Mouse (Mus musculus) hematopoietic stem cell, adult 5-6 weeks (primary cell): ENCODE results near the gene Rap1gap2. TPM values are rescaled to one million over a fixed set of nuclear protein-coding genes. Genes with fewer than 3 reads are reported as not detected.

Source experiments
- ATAC-seq, 2 experiments: fragments of 125-278 bp in 1 of 2; replicated peaks in 1 of 2; 2 replicates each; pipeline ENCODE4 v1.8.0; 2016 to 2017; ENCODE audit warnings: inconsistent platforms in 2 of 2, mild to moderate bottlenecking in 2 of 2, moderate number of reproducible peaks in 2 of 2, low read depth in 1 of 2, moderate TSS enrichment in 1 of 2; ENCODE audit not compliant: low FRiP score in 2 of 2, poor library complexity in 2 of 2, severe bottlenecking in 2 of 2, insufficient read depth in 1 of 2, low TSS enrichment in 1 of 2
- total RNA-seq: library from RNA; stranded (forward); fragments of 172-1452, 232-1000 nt; gene quantifications from 2 replicates; pipeline ENCODE4 v1.2.3, GENCODE M21; 2017

The Rap1gap2 gene
- 2.1 and 3.5 TPM in 2 replicates for total RNA-seq

DNA sequence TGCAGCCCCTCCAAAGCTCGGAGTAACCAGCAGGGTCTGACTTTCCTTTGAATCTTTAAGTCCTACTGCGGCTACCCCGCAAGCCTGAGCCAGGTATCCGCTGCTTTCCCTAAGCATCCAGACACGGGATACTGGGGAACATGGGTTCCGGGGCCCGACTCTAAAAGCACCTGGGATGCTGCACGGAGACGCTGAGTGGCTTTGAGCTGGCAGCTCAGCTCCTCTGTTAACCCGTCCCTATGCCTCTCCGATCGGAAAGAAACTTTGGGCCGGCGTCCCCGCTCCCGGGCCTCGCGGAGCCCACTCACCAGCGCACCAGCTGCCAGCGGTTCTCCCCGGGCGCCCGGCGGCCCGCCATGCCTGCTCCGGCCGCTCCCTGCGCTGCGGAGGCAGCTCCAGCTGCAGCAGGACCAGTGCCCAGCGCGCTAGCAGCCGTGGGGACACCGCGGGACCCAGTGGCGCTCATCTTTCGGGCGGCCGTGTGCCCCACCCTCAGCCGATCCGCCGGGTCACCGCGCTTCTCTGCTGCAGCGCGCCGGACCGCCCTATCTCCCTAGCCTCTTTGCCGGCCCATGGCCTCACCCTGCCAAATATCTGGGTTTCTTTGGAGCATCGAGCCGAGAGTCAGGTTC, at the start of gene Rap1gap2:
TSS of gene Rap1gap2 (minus strand) at position 371 of the 632 bp plus-strand sequence.
- 0 out of 4 replicates have a peak, but pooled peaks have one; percentile 17 to 21 for ATAC-seq

DNA sequence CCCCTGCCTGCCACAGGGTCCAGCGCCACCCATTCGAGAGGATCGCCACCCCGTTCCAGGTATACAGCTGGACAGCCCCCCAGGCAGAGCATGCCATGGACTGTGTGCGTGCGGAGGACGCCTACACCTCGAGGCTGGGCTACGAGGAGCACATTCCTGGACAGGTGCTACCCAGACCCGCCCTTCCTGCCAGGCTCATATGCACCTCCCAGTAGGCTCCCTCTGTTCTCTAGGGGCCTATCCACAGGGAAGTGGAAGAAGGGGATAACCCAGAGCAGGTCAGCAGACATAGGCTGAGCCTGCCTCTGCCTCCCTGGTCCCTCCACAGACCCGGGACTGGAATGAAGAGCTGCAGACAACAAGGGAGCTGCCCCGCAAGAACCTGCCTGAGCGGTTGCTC, 49.6 kb upstream of the Rap1gap2 start:
- no peak for ATAC-seq

DNA sequence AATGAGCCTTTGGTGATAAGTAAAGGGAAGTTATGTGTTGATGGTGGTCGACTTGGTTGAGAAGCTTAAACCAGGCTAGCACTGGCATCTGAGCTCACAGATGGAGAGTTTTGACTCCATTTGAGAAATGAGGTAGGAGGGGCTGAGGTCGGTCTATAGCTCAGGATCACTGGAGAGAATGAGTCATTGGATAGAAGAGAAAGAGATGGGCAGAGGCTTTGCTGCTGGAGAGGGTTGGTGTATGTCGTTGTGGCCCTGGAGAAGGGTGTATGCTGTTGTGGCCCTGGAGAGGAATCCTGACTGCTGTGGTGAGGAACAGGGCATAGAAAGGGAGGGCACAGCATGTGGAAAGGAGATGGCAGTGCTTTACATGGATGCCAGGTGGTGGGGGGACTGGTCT, 45.2 kb upstream of the Rap1gap2 start:
- ATAC-seq = no peak

DNA sequence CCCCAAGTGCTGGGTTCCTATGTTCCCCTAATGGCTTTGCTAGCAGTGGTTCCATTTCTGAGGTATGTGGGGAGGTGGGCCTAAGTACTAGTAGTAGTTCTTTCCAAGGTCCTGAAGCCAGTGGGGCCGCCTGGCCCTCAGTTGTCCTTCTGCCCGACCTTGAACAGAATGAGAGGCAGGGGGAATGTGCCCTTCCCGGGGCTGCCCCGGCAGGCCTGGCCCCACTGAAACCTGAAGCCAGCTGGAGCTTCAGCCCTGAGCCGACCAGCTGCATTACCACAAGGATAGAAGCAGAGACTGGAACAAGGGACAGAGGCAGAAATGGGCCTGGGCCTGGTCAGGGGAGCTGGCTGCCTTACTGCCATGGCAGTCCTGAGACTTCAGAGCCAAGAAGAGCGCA, 42.7 kb upstream of the Rap1gap2 start:
- ATAC-seq = no peak

DNA sequence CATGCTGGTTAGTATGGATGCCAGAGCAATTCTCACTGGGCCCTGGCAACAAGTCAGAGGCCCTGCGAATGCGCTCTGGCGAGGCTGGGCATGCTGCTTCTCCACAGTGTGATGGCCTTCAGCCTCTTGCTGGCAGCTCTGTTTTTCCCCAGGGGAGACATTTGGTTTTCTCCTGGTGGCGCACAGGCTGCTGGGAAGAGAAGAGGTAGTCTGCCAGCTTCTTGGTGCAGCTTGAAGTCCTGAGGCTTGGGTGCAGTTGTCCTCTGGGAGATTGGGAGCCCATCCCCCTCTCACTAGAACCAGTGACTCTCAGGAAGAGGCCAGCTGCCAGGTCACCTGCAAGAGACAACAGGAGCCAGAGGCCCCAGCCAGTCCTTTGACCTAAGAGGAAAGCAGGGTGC, 42.1 kb upstream of the Rap1gap2 start:
- no peak for ATAC-seq

DNA sequence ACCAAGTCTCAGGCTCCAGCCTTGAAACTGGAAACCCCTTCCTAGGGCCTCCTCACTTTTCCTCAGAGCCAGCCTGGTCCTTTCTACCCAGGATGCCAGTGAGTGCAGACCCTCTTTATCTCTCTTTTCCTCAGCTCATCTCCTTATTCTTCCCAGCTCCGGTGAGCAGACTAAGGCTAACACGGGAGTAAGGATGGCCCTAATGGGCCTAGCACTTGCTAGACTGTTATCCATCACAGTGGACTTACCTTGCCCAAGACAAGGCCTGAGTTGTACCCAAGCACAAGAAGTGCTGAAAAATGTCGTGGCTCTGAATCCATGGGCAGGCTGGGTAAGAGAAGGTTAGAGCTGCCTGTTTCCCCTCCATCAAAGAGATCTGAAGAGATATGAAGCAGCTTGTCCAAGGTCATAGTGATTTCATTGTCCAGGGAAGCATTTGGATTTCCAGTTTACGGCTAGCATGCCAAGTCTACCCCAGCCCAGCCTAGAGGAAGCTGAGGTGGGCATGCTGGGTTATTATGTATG, 39.9 kb upstream of the Rap1gap2 start:
- no peak for ATAC-seq

DNA sequence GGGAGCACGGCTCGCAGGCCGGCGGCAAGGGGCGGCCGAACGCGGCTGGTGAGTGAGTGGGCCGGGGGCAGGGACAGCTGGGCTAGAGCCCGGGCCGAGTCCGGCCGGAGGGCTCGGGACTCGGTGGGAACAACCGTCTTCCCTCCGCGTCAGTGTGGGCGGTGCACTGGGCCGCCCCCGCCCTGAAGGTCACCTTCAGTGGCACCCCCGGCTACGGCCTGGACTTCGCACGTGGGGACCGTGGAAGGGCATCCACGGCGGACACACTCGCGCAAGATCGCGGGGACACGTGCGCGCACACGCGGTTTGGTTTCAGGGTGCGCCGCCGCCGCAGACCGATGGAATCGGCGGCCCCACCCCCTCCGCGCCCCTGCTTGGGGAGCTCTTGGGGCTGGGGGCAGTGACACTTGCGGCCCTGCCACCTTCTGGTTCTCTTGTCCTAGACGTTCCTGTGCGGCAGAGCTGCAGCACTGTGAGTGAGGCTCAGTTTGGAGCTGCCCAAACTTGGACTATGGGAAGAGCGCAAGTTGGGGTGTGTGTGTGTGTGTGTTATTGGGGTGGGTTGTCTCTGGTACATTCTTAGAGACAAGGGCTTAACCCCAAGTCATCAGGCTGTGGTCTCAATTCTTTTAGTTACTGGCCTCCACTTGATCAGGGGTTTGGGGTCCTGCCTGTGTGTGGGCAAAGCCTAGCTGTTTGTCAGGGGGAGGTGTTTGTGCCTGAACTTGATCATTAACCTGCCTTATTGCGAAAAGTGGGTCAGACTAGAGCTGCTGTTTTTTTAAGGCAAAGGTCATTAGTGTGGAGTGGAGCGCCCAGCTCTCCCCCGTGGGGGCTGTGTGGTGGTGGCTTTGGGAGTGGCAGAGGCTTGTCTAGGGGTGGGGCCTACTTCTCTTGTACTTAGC, 39.2 kb upstream of the Rap1gap2 start:
- no peak; a peak in 1 of 4 replicates for ATAC-seq

DNA sequence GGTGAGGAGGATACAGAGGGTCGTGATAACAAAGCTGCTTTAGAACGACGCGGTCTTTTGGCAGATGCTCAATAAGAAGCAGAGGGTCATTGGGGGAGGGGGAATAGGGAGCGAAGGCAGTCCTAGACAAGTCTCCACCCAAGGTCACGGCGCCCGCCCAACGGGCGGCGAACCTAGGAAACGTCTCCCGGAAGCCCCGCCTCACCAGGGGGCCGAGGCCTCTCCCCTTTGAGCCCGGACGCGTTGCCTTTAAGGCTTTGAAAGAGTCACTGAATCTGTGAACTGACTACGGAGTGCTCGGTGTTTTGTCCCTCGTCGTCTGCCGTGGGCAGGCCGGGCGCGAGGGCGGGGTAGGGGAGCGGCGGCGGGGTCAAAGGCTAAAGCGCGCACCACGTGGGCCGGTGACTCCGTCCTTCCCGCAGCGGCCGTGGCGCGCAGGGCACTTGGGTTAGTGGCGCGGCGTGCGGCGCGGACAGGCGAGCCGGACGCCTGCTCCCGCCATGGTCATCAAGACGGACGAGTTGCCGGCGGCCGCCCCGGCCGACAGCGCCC, 38.5 kb upstream of the Rap1gap2 start, which contains the start of gene Cluh:
TSS of gene Cluh (plus strand) at position 401 of the 552 bp plus-strand sequence.
- ATAC-seq = peak; percentile 93 to 95

DNA sequence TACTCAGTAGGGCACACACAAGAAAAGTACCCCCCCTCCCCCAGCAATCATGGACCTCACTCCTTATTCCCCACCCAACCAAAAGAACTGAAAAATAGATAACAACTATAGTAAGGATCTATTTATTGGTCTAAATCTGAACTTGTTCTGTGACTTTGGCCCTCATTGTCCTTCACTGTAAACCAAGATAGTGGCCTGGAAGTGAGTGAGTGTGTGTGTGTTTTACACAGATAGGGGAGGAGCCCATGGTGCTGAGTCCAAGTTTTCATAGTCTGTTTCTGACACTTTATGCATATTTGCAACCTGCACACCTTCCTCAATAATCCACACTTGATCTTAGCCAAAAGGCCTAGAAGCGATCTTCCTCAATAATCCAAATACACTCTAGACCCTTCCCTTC, 38.0 kb upstream of the Rap1gap2 start:
- ATAC-seq = 0 out of 4 replicates have a peak, but pooled peaks of 1 of the 2 experiments have one; percentile 4

DNA sequence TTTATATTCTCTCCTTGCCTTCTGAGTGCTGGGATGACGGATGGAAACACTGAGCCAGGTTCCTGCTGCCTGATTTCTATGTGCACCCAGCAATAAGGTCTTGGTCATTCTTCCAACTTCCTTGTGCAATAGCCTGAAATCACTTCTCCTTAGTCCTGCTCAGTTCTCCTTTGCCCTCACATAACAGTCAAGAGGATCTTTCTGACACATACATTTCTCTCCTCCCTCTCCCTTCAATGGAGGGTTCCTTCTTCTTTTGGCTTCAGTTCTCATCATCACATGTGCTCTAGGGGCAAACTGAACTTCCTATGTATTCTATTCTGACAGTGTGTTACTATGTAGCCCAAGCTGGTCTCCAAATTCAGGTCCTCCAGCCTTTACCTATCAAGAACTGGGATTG, 37.3 kb upstream of the Rap1gap2 start:
- peak in 1 of 2 experiments; percentile 6; a peak in 1 of 4 replicates for ATAC-seq

DNA sequence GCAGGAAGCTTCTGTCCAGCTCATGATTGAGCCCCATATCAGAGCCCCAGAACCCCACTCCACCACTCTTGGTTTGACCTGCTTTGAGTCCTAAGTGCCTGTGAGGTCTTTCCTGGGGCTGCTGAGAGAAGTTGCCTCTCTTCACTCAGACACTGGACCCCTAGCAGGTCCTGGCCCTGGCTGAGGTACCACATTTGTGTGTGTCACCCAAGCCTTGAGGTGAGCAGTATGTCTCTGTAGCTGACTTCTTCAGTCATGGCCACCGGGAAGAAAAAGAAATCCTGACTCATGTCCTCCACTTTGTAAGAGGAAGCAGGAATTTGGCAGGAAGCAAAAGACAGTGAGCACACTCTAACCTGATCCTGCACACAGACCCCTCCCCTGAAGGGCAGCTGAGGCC, 28.9 kb upstream of the Rap1gap2 start:
- ATAC-seq = no peak

DNA sequence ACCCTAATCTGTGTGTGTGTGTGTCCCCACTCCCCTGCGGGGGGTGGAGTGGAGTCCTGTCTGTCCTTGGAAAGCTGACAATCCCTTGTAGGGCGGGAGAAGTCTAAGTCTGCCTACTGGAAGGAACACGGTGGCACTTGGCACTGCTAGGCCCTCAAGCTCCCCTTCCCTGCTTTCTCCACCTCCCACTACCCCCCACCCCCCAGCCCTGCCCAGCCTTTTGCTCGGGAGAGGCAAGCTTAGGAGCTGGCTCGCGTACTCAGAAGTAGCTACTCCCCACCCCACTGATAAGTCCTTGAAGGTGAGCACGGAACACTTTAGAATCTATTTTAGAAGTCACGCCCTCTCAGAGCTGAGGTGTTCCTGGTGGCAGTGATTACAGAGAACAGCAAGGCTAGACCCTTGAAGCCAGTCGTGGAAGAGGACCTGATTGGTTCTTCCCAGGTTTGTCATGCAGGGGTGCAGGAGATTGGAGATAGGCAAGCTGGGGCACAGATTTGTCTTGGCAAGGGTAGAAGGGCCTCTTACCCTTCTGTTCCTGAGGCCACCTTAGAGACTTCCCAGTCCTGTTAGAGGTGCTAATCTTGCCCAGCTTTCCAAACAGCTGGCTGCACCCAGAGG, 28.2 kb upstream of the Rap1gap2 start:
- no peak for ATAC-seq

DNA sequence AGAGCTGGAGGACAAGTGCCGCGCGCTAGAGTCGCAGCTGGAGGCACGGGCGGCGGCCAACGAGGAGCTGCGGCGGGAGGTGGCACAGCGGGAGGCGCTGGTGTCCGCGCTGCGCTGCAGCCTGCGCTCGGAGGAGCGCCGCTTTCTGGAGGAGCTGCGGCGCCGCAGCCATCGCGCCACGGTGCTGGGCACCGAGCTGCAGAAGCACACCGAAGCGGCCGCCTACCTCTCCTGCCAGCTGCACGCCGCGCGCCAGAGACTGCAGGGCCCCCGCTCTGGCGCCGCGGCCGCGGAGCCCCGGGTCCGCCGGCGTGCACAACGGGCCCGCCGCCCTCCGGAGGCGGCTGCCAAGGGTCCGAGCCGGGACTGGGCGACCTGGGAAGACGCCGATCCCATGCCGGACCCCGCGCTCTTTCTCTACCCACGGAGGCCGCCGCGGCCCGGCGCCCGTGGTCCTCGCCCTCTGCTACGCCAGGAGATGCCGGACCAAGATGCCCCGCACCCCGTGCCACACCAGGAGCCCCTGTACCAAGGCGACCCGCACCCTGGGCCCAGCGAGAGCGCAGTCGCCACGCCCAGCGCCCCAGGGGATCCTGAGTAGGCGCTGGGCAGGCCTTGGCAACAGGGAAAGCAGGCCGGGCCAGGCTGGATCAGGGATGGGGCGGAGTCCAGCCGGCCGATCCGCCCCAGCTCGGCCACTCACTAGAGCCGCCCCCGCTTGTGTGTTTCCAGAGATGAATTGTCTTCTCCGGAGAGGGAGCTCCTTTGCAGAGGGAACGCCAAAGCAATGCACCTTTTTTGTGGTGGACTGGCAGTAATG, 27.5 kb upstream of the Rap1gap2 start:
- ATAC-seq = peak; percentile 52 to 74; a peak in 3 of 4 replicates

DNA sequence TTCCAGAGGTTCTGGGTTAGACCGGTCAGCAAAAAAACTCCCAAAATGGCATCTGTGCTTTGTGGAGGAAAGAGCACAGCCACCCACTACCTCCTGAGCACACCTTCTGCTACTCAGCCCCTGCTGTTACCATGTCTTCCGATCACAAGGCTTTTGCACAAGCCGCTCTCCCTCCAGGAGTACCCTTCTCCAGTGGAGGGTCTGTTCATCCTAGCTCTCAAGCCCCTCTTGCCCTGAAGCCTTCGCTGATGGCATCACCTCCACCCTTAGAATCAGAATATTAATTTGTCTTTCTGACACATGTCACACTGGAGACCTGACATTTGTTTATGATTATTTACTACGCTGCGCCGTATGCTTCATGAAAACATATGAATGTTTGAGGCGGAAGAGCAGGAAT, 26.8 kb upstream of the Rap1gap2 start:
- no peak for ATAC-seq

DNA sequence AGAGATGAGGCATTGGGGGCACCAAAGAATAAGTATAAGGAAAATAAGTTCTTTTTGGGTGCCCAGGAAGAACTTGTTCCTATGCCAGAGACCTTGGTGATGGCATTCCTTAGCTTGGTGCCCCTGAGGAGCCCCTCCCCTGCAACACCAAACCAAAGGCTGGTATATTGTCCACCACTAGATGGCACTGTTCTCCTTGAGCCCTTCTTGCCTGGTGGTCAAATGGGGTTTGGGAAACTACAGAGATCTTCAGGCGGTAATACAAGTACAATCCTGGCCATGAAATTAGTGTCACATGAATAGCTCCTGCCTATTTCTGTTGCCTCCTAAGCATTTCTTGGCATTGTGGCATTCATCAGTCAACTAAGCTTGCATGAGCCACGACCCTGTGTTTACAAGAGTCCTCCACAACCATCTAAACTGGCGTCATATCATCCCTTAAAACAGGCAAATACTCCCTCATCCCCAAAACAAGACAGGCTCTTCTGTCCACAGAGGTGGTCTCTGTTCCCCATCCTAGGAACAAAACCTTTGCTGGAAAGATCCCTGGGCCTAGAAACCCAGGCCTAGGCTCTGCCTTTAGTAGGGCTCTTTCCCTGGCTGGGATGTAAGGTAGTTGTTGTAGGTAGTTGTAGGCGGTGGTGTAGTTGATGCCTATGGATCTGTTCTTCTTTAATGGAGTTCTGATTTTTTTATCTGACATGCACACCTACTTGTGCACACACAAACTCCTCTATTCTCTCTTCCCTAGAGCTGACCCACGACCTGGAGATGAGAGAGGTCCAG, 24.0 kb upstream of the Rap1gap2 start:
- peak; percentile 44 to 72 for ATAC-seq
